In genomic region chr8:122021725-122022124, GRCm38 (mm10) we compare ENCODE assay signal across 12 mouse cellular contexts.
DNase-seq lines count a peak whose midpoint lies in the region; ATAC-seq and TF ChIP-seq lines count a peak whose summit lies in the region.
"Had no signal": no experiment of that assay in that cellular context is flagged by ENCODE, and none has a peak within 500 bp of the region (broad histone marks: within the 10 kb centered on the region; RNA-seq: fewer than 3 reads in every experiment).

No protein-coding gene starts in this region.

- H3K9me3 ChIP-seq in heart, embryonic 13.5 days, result no peaks in the 10 kb centered on the region
- H3K9me3 ChIP-seq in lung, embryonic 14.5 days (ENCODE audit: low read depth, low read length), result no peaks in the 10 kb centered on the region
- no peaks in the 10 kb centered on the region for H3K9me3 ChIP-seq in midbrain, embryonic 16.5 days (replicated peaks; ENCODE audit: control insufficient read depth, low read length, poor library complexity, severe bottlenecking)
- H3K9me3 ChIP-seq: heart, embryonic 10.5 days had no signal

- H3K4me2 ChIP-seq in heart, embryonic 13.5 days, result no peak overlapping the region
- H3K4me2 ChIP-seq in lung, embryonic 14.5 days, result no peak overlapping the region
- no peak overlapping the region for H3K4me2 ChIP-seq in midbrain, embryonic 16.5 days (ENCODE audit: low read length)

- WGBS in heart, embryonic 13.5 days, result 78% methylated on average over 2 of the region's 2 CpGs
- 62% methylated on average over 2 of the region's 2 CpGs for WGBS in lung, embryonic 14.5 days
- whole genome bisulfite sequencing in midbrain, embryonic 16.5 days, result 89% methylated on average over 2 of the region's 2 CpGs

- H3K4me3 ChIP-seq in heart, embryonic 13.5 days, result no peak overlapping the region
- no peak overlapping the region for H3K4me3 ChIP-seq in lung, embryonic 14.5 days (ENCODE audit: low read depth, low read length)
- H3K4me3 ChIP-seq in midbrain, embryonic 16.5 days (ENCODE audit: low read depth, low read length), result no peak overlapping the region
- H3K4me3 ChIP-seq: heart, embryonic 10.5 days had no signal

- 0 out of 2 replicates have a peak overlapping the region, but pooled peaks have one; percentile 3 for H3K27ac ChIP-seq in heart, embryonic 13.5 days (replicated peaks)
- H3K27ac ChIP-seq in lung, embryonic 14.5 days (ENCODE audit: low read depth), result no peak overlapping the region
- H3K27ac ChIP-seq in midbrain, embryonic 16.5 days (ENCODE audit: low read length), result no peak overlapping the region
- H3K27ac ChIP-seq: heart, embryonic 10.5 days had no signal

- H3K36me3 ChIP-seq in heart, embryonic 13.5 days, result peaks cover 72% of the 10 kb centered on the region
- H3K36me3 ChIP-seq in lung, embryonic 14.5 days (ENCODE audit: insufficient read depth), result peaks cover 66% of the 10 kb centered on the region
- H3K36me3 ChIP-seq in midbrain, embryonic 16.5 days (ENCODE audit: control insufficient read depth, insufficient read depth, low read length), result peaks cover 22% of the 10 kb centered on the region

- peaks cover 53% of the 10 kb centered on the region for H3K4me1 ChIP-seq in heart, embryonic 13.5 days
- peaks cover 5% of the 10 kb centered on the region; the same call in 1 of the 2 replicates for H3K4me1 ChIP-seq in lung, embryonic 14.5 days (ENCODE audit: insufficient read depth)
- 0 out of 2 replicates have a peak, but pooled peaks cover 2% of the 10 kb centered on the region for H3K4me1 ChIP-seq in midbrain, embryonic 16.5 days (ENCODE audit: control insufficient read depth, insufficient read depth, low read length)

- TF ChIP-seq CTCF in lung, embryonic 14.5 days (IDR thresholded peaks at IDR 0.05; ENCODE audit: low read depth), result no peak

- no peak overlapping the region for H3K9ac ChIP-seq in heart, embryonic 13.5 days
- no peak overlapping the region for H3K9ac ChIP-seq in lung, embryonic 14.5 days
- no peak overlapping the region for H3K9ac ChIP-seq in midbrain, embryonic 16.5 days (ENCODE audit: low read depth, low read length)

- no peaks in the 10 kb centered on the region for H3K27me3 ChIP-seq in heart, embryonic 13.5 days (replicated peaks)
- H3K27me3 ChIP-seq in lung, embryonic 14.5 days (ENCODE audit: insufficient read depth, low read length), result no peaks in the 10 kb centered on the region
- no peaks in the 10 kb centered on the region for H3K27me3 ChIP-seq in midbrain, embryonic 16.5 days (ENCODE audit: control insufficient read depth, insufficient read depth, low read depth, low read length)
- H3K27me3 ChIP-seq: CH12.LX had no signal

- DNase-seq in heart, postnatal 4 days, result no peak
- DNase-seq in thymus, postnatal 0 days (ENCODE audit: low spot score), result peak; percentile 19
- DNase-seq in thymus, postnatal 25 days, result no peak
- peak; percentile 31 for DNase-seq in lung, embryonic 14.5 days
- DNase-seq in cerebellum, postnatal 4 days (ENCODE audit: low spot score in 2 of 2), result no peak
- no peak for DNase-seq in B cell, adult 2 months
- DNase-seq: cerebellum, adult 9-10 months; left cerebral cortex, postnatal 4 days had no signal

- ATAC-seq in heart, embryonic 13.5 days (ENCODE audit: extremely low read depth, insufficient number of reproducible peaks, low FRiP score, low TSS enrichment), result no peak
- no peak for ATAC-seq in lung, embryonic 14.5 days (ENCODE audit: insufficient read depth)
- ATAC-seq in midbrain, embryonic 16.5 days, result no peak

Comparison
In these comparisons a context has a peak if more than half of its experiments do, and no peak if none do; other contexts are left out.
1. DNase-seq: peak in thymus, postnatal 0 days (single experiment) and lung, embryonic 14.5 days (single experiment); none in heart, postnatal 4 days (single experiment), thymus, postnatal 25 days (single experiment), cerebellum, postnatal 4 days (0 of 2) and B cell, adult 2 months (0 of 2).